Mouse (Mus musculus) kidney, postnatal 0 days (tissue): ENCODE results near the gene Tmem50b. TPM values are rescaled to one million over a fixed set of nuclear protein-coding genes. Genes with fewer than 3 reads are reported as not detected.

Experiments used
- ATAC-seq: fragments of 200-750 bp; cut with Nextera tagmentation; replicated peaks from 2 replicates; pipeline ENCODE4 v1.8.0; 2017; ENCODE audit warnings: low read depth, moderate number of reproducible peaks, moderate TSS enrichment, moderate library complexity; ENCODE audit not compliant: low FRiP score
- DNase-seq: peaks from one replicate; pipeline ENCODE4 v3.0.0-alpha.2; 2016; ENCODE audit warnings: low spot score
- H3K27ac ChIP-seq: fragments of 300-500 bp; sonication (generic); 2 replicates; pipeline ENCODE4 v1.5.1; 2014; ENCODE audit warnings: mild to moderate bottlenecking
- H3K27me3 ChIP-seq: fragments of 300-500 bp; sonication (generic); 2 replicates; pipeline ENCODE4 v1.6.1; 2014; ENCODE audit warnings: low read length, mixed read lengths; ENCODE audit not compliant: insufficient read depth
- H3K36me3 ChIP-seq: fragments of 300-500 bp; sonication (generic); 2 replicates; pipeline ENCODE4 v1.6.1; 2014; ENCODE audit warnings: low read length, mixed read lengths; ENCODE audit not compliant: insufficient read depth
- H3K4me1 ChIP-seq: fragments of 300-500 bp; sonication (generic); replicated peaks from 2 replicates; pipeline ENCODE4 v1.6.1; 2014; ENCODE audit warnings: antibody characterized with exemption, low read length, mixed read lengths; ENCODE audit not compliant: insufficient read depth
- H3K4me2 ChIP-seq: fragments of 300-500 bp; sonication (generic); 2 replicates; pipeline ENCODE4 v1.6.1; 2014; ENCODE audit warnings: mild to moderate bottlenecking, low read length, moderate library complexity, mixed read lengths
- H3K4me3 ChIP-seq: fragments of 300-500 bp; sonication (generic); replicated peaks from 2 replicates; pipeline ENCODE4 v1.5.1; 2014; ENCODE audit warnings: low read depth, low read length
- H3K9ac ChIP-seq: fragments of 300-500 bp; sonication (generic); 2 replicates; pipeline ENCODE4 v1.6.1; 2014; ENCODE audit warnings: low read depth, low read length
- H3K9me3 ChIP-seq: fragments of 300-500 bp; sonication (generic); replicated peaks from 2 replicates; pipeline ENCODE4 v1.6.1; 2016; ENCODE audit warnings: low read length, inconsistent platforms, mixed read lengths
- CTCF ChIP-seq: IDR thresholded peaks from 2 replicates; pipeline ENCODE4 v1.5.1; 2016; ENCODE audit warnings: antibody characterized with exemption, low read depth, mild to moderate bottlenecking, moderate library complexity
- WGBS: fragments of 180-500 bp; shearing (Covaris S2); extraction: QIAGEN DNeasy Blood & Tissue Kit; methylation state at CpG from one replicate; pipeline ENCODE4 v1.1.7; 2014; 5-methylcytosine and 5-hydroxymethylcytosine counted together
- polyA plus RNA-seq: library from polyadenylated mRNA; unstranded; fragments of >200 nt; fragmentation: Nextera tagmentation; extraction: Ambion mirVana; gene quantifications from 2 replicates; pipeline ENCODE4 v1.2.1, GENCODE M21; 2015

Tmem50b gene
- polyA plus RNA-seq, 1 experiment from 2014 or later, result 42.3 TPM

DNA sequence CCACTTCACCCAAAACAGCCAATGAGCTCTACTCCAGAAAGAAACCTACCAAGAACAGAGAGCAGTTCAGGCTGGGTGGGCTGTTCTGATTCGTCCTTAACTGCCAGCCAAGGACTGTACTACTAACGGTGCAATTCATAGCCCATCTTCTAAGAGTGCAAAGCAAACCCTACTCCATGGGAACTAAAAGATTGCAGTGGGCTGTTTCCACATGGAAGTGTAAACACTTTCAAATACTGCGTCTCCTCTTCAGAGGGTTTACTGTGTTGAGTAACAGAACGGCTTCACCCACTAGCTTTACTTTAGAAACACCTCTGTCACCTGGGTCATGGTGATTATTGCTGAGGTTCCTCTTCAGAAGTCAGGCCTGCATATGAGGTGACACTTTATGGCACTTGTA is 3.5 kb upstream of the Tmem50b start:
- Histone ChIP-seq H3K4me2 (no peak overlapping the region), H3K4me1 (no peaks in the 10 kb centered on the region), H3K9ac (no peak overlapping the region), H3K27me3 (no peaks in the 10 kb centered on the region), H3K9me3 (no peaks in the 10 kb centered on the region), H3K36me3 (no peaks in the 10 kb centered on the region), H3K27ac (no peak overlapping the region), H3K4me3 (no peak overlapping the region)
- TF ChIP-seq CTCF, result no peak
- ATAC-seq (no peak), DNase-seq (no peak)
- WGBS, result 41% methylated on average over 4 of the region's 4 CpGs

DNA sequence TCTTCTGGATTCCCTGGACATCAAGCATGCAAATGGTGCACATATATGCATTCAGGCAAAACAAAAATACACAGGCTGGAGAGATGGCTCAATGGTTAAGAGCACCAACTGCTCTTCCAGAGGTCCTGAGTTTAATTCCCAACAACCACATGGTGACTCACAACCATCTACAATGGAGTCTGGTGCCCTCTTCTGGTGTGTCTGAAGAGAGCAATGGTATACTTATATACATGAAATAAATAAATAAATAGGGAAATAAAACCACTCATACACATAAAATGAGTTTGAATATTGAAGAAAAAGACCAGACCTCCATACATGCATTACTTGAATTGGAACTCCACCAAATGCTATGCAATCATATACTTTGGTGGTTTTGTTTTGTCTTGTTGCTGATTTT is 1.6 kb upstream of the Tmem50b start:
- Histone ChIP-seq H3K4me3 (no peak overlapping the region), H3K4me1 (no peaks in the 10 kb centered on the region), H3K9me3 (no peaks in the 10 kb centered on the region), H3K4me2 (no peak overlapping the region), H3K27ac (no peak overlapping the region), H3K27me3 (no peaks in the 10 kb centered on the region), H3K36me3 (no peaks in the 10 kb centered on the region), H3K9ac (no peak overlapping the region)
- peak; percentile 42 for TF ChIP-seq CTCF
- no peak for ATAC-seq
- no peak for DNase-seq

DNA sequence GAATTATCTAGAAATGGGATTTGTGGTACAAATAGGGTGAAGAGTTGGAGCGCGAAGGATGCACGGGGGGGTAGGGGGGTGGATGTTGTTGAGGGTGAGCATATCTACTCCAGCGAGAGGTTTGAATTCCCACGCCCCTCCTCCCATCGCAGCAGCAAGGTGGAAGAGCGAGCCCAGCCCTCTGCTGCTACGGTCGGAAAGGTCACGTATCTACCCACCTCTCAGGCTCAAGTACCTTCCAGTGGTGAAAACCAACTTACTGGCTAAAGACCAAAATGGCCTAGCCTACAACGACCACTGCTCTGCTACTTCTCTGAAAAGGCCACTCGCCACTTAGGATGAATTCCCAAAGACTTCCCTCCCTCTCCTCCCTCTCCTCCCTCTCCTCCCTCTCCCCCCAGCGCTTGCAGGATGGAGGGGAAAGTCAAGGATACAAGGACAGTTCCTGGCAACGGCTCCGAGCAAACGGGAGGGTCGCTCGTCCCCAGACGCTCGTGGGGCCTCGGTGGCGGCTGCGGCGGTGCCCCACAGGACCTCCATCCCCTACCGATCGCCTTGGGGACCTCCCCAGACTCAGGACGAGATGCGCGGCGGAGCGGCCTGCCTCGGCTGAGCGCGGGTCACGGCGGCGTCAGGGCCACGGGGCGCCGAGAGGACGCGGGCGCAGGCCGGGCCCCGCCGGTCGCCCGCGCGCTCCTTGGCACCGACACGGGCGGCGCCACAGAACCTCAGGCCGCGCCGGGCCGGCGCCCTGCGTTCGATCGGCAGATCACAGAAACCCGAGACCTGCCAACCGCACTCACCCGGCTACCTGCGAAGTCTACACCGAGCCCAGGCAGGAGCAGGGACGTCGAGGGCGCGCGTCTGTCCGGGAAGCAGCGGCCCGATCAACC is 575 bp downstream of the Tmem50b start:
- WGBS, result under 1% methylated on average over 75 of the region's 75 CpGs
- Histone ChIP-seq H3K4me2 (peak overlapping the region; percentile 79), H3K4me3 (peak overlapping the region; percentile 76), H3K9me3 (no peaks in the 10 kb centered on the region), H3K9ac (peak overlapping the region; percentile 67), H3K27me3 (no peaks in the 10 kb centered on the region), H3K4me1 (0 out of 2 replicates have a peak, but pooled peaks cover 5% of the 10 kb centered on the region), H3K36me3 (no peaks in the 10 kb centered on the region), H3K27ac (peak overlapping the region; percentile 62)
- peak; percentile 67 for DNase-seq
- TF ChIP-seq CTCF, result no peak
- no peak for ATAC-seq

DNA sequence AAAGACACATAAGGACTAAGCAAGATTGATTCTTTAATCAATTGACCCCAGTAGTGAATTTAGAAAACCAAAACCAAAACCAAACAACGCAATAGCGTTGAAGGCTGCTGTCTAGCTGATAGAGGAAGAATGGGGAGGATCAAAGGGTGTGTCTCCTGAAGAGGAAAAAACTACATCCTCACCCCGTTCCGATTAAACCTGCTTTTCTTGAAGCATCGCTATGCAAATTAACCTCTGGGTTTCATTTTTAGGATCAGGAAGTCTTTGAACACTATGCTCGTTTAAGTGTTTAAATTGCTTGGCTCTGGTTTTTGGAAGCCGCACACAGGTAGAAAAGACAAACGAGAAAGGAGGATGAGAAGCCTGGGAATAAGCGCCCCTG is 1.2 kb downstream of the Tmem50b start:
- Histone ChIP-seq H3K27me3 (no peaks in the 10 kb centered on the region), H3K9ac (no peak overlapping the region), H3K27ac (no peak overlapping the region), H3K4me2 (peak overlapping the region; percentile 79), H3K4me1 (0 out of 2 replicates have a peak, but pooled peaks cover 6% of the 10 kb centered on the region), H3K9me3 (no peaks in the 10 kb centered on the region), H3K36me3 (no peaks in the 10 kb centered on the region), H3K4me3 (peak overlapping the region; percentile 76)
- DNase-seq (no peak), ATAC-seq (no peak)
- no peak for TF ChIP-seq CTCF
- 18% methylated on average over 9 of the region's 9 CpGs for WGBS

DNA sequence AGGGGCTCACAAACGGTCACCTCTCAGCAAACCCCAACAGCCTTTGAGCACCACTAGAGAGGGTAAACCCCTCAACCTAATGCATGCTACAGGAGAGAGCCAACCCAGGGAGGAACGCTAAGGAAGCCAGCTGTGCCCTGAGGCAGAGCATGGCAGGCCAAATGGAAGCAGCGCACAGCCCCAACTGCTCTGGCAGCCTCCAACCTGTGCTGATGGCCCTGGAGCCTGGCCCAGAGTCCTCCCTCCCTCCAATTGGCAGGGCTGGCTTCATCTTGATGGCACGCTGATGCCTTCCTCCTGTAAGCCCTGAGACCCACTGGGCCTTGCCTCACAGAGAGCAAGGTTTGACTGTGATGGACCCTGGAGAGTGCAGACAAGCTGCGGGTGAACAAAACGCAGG is 2.5 kb downstream of the Tmem50b start:
- H3K4me3 ChIP-seq, result no peak overlapping the region
- 77% methylated on average over 6 of the region's 6 CpGs for WGBS
- H3K27me3 ChIP-seq, result no peaks in the 10 kb centered on the region
- no peak for TF ChIP-seq CTCF
- no peak for ATAC-seq
- H3K9ac ChIP-seq, result no peak overlapping the region
- no peaks in the 10 kb centered on the region for H3K36me3 ChIP-seq
- no peak for DNase-seq
- no peak overlapping the region for H3K27ac ChIP-seq
- no peak overlapping the region for H3K4me2 ChIP-seq
- H3K4me1 ChIP-seq, result 0 out of 2 replicates have a peak, but pooled peaks cover 9% of the 10 kb centered on the region
- H3K9me3 ChIP-seq, result no peaks in the 10 kb centered on the region

DNA sequence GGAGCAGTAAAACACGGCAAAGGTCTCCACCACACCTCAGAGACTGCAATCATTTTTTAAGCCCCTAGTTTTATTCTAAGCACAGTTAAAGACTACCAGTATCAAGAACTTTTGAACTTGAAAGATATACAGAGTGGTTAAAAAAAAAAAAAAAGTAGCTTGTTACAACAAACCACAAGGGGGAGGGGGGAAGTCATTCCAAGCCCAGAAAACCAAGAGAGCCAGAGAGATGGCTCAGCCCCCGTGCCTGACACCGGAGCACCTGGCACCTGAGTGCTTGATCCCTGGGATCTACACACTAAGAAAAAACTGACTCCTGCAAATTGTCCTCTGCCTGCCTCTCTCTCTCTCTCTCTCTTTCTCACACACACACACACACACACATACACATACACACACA is 4.3 kb downstream of the Tmem50b start:
- H3K9ac ChIP-seq, result no peak overlapping the region
- H3K9me3 ChIP-seq, result no peaks in the 10 kb centered on the region
- H3K4me2 ChIP-seq, result no peak overlapping the region
- 30% methylated on average over 3 of the region's 3 CpGs for WGBS
- H3K27me3 ChIP-seq, result no peaks in the 10 kb centered on the region
- TF ChIP-seq CTCF, result no peak
- H3K4me3 ChIP-seq, result no peak overlapping the region
- H3K36me3 ChIP-seq, result no peaks in the 10 kb centered on the region
- peaks cover 14% of the 10 kb centered on the region; the same call in 1 of the 2 replicates for H3K4me1 ChIP-seq
- no peak overlapping the region for H3K27ac ChIP-seq
- DNase-seq (no peak), ATAC-seq (no peak)
